Mouse (Mus musculus) liver, embryonic 14.5 days (tissue): ENCODE results near the gene Usp36.

Experiments
- CTCF ChIP-seq: IDR thresholded peaks from 2 replicates; pipeline ENCODE4 v1.5.1; 2016; ENCODE audit warnings: antibody characterized with exemption, low read depth, control low read depth
- EP300 ChIP-seq: IDR thresholded peaks from 2 replicates; pipeline ENCODE4 v1.6.1; 2016; ENCODE audit warnings: antibody characterized with exemption, low read depth

DNA sequence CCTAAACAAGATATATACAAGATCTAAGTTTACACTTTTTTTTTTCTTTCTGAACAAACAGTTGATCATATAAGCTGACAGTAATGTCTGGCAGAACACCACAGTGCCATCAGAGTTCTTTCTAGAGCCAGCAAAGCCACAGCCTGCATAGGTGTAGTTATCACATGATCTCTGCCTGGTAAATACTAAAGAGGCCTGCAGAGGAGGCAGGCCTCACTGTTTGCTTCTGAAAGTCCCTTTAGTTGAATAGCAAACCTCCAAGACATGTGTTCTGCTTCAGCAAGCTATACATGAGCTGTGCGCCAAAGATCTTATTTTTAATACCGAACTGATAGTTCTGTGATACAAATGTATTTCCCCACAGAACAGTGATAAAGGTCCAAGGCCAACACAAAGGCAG is 44.9 kb downstream of the Usp36 start:
- no peak for TF ChIP-seq CTCF
- TF ChIP-seq EP300: no peak
